Mouse (Mus musculus) c-Kit-positive CD71-positive TER-119-positive erythroid progenitor cells, embryonic 14.5 days (primary cell): ENCODE data around the gene Gm20388.
A peak's percentile ranks its signal among the peaks of the same experiment; 100 is the strongest.

Source experiments
- DNase-seq: peaks from one replicate; pipeline ENCODE4 v3.0.0-alpha.2; 2013; ENCODE audit warnings: low spot score

Gm20388 gene

DNA sequence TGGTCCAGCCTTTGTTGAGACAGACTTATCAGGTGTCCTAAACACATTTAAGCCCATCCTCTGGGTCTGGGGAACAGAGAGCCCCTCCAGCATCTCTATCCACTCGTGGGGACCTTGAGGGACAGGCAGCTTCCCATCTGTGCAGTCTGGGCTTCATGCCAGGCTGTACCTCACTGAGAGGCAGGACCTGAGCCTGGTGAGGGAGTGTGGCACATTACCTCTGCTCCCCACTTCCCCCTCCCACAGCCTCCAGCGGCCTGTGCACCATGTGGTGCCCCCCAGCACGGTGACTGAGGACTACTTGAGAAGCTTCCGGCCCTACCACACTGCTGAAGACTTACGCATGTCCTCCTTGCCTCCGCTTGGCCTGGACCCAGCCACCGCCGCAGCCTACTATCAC, 656.0 kb downstream of the Gm20388 start:
- DNase-seq: no peak

DNA sequence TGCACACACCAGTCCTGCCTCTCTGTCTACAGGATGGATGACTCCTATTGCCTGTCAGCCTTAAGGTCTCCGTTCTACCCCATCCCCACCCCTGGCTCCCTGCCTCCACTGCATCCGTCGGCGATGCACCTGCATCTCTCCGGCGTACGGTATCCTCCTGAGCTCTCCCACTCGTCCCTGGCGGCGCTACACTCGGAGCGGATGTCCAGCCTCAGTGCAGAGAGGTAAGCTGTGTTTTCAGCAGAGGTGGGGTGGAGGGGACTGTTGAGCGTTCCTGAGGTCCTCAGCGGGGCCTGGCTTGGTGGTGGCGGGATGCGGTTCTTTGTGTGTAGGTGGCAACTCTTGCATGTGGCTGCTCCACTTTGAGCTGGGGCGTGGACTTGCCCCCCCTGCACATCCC, 657.1 kb downstream of the Gm20388 start:
- DNase-seq: no peak

DNA sequence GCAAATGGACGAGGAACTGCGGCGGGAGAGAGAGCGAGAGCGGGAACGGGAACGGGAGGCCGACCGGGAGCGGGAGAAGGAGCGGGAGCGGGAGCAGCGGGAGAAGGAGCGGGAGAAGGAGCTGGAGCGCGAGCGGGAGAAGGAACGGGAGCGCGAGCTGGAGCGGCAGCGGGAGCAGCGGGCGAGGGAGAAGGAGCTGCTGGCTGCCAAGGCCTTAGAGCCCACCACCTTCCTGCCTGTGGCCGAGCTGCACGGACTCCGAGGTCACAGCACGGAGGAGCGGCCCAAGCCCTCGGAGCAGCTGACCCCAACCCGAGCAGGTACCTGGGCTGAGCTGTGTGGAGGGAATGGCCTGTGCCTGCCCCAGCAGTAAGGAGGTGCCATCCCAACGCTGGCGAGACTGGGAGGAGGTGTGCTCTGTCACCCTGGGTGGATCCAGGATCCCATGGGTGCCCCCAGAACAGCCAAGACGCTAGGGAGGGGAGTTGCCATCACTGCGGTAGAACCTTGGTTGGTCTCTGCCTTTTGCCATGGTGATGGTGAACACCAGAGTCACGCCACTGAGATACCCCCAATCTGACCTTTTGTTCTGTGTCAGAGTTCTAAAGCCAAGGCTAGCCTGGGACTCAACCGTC, 657.6 kb downstream of the Gm20388 start:
- no peak for DNase-seq

DNA sequence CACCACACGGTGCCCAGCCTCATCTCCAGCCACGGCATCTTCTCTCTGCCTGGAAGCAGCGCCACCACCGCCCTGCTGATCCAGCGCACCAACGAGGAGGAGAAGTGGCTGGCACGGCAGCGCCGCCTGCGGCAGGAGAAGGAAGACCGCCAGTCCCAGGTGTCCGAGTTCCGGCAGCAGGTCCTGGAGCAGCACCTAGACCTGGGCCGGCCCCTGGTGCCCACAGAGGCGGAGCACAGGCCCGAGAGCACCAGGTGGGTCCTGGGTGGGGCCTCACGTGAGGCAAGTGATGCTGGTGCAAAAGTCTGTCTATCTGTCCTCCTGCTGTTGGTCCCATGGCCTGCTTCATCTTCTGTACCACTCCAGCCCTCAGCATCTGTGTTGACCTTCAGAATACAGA, 658.5 kb downstream of the Gm20388 start:
- no peak for DNase-seq

DNA sequence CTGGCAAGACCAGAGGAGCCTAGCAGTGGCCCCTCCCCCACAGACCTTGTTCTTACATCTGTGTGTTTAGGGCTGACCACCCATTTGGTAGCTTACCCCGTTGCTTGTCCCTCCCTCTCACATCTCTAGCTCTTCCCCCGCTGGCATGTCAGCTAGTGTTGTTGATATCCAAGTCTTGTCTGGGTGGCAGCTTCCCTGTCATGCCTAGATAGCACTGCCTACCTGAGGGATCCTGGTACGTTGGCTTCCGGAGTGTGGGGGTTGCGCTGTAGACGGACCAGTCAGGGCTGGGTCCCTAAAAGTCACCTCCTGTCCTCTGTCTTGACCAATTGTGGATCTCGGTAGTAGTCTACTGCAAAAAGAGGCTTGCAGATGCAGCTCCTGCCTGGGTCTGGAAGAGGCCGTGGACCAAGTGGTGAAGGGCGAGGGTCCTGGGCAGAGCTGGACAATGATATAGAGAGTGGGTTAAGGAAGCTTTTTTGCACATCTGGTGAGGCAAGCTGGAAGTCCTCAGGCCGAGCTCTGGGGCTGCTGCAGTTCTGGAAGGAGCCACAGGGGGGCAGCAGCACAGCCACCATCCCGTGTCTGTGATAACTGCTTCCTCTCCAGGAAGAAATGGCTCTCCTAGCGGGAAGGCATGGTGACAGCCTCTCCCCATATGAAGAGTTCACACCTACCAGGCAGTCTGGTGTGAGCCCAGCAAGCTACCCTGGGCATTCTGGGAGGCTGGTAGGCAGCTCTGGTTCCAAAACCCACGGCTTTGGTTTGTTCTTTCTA, 659.5 kb downstream of the Gm20388 start:
- DNase-seq: peak; percentile 67

DNA sequence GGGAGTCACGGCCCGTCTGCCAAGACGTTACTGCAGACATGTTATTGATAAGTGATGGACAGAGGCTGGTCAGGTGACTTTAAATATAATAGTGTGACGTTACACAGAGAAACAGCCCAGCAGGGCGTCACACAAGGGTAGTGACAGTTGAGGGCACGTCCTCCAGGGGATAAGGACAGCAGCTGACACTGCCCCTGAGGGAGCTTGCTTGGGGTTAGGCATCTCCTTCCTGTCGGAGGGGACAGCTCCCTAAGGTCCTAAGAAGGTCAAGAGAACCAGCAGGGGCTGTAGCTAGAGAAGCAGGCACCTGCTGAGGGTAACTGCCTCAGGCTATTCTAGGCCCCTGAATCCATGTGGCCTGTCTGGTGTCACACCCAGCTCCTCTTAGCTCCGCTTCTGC, 660.9 kb downstream of the Gm20388 start:
- DNase-seq: no peak

DNA sequence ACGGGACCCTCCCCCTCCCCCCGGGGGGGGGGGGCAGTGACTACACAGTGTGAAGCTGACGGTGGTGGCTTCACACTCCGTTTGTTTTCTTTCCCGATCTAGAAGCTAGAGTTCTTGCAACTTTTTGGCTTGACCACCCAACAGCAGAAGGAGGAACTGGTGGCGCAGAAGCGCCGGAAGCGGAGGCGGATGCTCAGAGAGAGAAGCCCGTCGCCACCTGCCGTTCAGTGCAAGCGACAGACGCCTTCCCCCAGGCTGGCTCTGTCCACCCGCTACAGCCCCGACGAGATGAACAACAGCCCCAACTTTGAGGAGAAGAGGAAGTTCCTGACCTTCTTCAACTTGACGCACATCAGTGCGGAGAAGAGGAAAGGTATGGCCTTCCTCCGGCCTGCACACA, 661.9 kb downstream of the Gm20388 start:
- no peak for DNase-seq

DNA sequence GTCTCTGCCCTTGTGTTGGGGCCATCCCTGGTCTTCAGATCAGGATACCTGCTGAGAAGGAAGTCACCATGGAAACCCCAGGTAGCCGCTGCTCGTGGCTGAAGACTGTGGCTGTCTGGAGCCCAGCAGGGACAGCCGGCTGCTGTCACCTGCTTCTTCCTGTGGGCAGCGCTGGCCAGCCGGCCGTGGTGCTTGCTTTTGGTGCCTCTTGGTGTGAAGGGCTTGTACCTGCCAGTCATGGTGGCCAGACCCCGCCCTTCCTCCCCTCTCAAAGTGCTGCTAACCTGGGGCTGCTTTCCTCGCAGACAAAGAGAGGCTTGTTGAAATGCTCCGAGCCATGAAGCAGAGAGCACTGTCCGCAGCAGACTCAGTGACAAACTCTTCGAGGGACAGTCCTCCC, 663.2 kb downstream of the Gm20388 start:
- no peak for DNase-seq

DNA sequence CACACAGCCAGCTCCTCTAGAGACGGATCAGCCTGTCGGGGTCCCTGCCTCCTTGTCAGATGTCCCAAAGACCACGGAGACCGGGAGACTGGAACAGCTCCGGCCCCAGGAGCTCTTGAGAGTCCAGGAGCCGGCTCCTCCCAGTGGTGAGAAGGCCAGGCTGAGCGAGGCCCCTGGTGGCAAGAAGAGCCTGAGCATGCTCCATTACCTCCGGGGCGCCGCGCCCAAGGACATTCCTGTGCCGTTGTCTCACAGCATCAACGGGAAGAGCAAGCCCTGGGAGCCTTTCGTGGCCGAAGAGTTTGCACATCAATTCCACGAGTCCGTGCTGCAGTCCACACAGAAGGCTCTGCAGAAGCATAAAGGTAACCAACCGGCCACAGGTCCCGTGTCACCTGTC, 664.3 kb downstream of the Gm20388 start:
- DNase-seq: no peak

DNA sequence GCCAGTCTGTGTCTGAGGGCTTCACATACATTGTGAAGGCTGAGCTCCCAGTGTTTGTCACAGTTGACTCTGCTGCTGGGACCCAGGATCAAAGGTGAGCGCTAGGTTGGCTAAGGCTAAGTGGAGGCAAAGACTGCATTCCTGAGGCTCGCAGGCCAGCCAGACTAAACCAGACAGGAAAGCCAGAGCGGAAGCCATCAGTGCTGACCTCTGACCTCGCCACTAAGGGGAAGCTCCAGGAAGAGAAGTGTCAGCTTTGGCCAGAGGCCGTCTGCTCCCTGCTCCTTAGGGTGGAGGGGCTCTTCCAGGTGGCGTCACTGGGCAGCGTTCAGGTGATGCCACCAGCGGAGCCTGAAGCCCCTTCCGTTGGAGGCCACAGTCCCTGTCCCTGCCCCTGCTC, 665.2 kb downstream of the Gm20388 start:
- DNase-seq: no peak

DNA sequence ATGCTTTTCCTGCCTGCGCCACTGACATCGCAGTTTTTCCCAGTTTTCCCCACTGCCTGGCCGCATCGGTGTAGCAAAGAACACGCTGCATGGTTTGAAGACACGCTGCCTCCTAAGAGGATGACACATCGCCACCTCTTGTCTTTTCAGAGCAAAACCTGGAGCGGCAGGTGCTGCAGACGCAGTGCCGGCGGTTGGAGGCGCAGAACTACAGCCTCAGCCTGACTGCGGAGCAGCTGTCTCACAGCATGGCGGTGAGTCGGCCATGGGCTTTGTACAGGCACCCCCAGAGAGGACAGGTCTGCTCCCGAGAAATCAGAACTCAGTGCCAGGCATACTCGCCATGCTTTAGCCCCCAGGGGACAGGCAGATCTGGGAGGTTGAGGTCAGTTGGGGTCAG, 667.2 kb downstream of the Gm20388 start:
- no peak for DNase-seq

DNA sequence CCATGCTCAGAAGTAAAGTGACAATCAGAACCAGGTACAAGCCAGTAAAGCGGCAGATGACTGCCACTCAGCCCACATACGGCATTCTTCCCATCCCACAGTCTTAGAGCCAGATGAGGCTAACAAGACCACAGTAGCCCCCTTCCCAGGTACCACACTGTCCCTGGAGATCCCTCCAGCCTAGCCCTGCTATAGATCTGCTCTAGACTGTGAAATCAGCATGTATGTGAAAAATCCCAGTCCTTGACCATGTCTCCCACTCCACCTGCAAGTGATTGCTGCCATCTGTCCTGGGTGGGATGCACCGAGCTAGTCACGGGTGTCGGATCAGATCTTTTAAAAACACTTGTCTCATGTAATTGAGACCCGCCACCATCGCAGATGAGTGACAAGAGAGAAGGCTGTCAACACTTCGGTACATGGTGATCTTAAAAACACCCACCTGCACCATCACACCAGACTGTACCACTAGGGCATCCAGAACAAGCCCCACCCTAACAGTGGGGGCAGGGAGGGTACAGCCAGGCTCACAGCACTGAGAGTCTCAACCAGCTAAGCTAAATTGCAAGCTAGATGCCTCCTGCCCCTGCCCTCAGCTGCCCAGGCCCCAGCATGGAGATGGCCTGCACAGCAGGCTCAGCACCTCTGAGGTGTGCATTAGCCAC, 669.8 kb downstream of the Gm20388 start:
- no peak for DNase-seq

DNA sequence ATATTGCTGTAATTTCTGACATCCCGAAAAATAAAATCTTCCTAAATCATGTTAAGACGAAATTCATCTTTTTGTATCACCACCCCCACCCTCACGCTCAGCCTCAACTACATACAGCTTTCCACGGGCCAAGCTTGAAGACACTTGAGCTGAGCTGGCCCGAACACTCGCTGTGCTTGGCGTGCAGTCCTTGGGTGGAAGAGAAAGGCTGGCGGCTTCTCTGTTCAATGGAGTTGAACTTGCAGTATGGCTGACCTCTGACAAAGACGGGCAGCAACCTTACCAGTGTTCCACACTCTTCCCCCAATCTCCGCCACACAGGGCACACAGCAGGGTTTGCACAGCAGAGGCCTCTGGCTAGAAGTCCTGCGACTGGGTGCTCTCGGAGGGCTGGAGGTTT, 670.7 kb downstream of the Gm20388 start:
- DNase-seq: no peak

DNA sequence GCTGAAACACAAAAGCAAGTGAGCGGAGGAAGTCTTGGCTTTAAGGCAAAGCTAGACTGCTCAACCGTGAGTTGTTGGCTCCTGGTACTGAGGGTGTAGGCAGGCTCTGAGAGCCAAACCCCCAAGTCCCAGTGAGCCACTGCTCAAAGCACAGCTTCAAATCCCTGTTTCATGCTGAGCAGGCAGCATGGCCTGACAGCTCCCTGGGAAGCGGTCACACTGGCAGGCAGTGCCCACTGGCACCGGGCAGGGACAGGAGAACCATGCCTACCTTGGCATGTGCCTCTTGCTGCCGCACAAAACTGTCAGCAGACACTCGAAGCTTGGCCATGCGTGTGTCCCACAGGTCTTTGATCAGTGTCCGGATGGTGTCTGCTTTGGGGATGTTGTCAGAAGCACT, 671.2 kb downstream of the Gm20388 start:
- DNase-seq: no peak

DNA sequence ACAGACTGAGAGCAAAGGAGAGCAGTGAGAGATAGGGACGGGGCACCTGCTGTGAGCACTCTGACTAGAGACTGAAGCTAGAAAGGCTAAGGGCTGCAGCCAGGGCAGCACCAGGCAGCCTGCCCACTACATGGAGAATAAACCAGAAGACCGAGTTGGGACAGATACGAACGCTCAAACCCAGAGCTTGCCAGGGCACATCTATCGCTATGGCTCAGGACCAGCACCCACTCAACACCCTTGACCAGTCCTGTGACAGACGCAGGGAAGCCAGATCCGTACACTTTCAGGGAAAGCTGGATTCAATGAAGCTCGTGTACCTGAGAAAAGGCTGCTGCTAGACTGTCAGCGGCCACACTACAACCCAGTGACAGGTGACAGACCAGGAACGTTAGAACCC, 674.9 kb downstream of the Gm20388 start:
- no peak for DNase-seq

DNA sequence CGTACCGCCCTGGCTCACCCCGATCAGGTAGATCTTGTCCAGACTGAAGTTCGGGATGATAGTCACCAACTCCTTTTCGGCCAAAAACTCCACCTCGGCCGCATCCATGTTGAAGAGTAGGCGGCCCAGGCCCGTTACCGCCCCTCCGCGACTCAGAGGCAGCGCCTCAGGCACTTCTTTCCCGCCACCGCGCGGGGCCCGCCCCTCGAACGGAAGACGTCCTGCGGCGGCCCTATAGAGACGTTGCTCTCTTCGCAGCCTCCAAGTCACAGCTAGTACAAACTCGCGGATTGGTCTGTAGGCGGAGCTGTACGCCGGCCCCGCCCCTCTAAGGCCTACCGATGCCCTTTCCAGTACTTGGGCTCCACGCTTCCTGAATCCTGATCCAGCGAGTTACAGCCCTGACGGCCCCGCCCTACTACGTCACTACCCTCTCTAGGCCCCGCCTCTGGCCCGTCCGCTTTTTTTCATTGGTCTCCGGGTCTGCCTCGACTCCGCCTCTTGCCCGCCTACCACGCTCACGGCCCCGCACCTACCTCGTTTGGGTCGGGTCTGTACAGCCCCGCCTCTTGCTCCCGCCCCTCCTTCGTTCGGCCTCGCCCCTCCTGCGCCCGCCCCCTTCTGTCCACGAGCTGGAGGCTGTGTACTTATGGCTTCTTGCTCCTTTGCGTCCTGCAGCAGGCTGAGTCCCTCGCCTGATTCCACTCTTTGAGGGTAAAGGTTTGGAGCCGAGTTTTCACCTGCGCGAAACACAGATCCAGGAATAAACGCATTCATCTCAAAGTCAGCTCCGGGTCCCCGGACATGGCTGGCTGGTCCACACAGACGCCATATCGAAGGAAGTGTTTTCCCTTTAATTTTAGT, 678.5 kb downstream of the Gm20388 start, which contains the start of gene Gins2:
TSS of gene Gins2 (minus strand) at position 397 of the 864 bp plus-strand sequence.
- peak; percentile 100 for DNase-seq

DNA sequence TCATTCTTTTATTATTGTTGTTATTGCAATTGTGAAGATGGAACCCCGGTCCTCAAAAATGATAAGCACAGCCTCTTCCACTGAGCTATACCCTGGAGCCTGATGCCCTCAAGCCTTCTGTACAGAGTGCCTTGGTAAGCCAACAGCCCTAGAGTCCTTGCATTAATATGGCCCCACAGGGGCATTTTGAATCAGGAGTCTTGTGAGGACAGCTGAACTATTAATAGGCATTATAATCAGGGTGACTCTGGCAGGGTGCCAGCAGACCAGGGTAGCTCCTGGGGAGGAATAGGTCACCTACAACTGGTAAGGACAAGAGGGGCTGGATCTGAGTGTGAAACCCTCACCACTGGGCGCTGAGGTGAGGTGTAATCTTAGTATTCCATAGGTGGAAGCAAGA, 679.3 kb downstream of the Gm20388 start:
- DNase-seq: no peak

DNA sequence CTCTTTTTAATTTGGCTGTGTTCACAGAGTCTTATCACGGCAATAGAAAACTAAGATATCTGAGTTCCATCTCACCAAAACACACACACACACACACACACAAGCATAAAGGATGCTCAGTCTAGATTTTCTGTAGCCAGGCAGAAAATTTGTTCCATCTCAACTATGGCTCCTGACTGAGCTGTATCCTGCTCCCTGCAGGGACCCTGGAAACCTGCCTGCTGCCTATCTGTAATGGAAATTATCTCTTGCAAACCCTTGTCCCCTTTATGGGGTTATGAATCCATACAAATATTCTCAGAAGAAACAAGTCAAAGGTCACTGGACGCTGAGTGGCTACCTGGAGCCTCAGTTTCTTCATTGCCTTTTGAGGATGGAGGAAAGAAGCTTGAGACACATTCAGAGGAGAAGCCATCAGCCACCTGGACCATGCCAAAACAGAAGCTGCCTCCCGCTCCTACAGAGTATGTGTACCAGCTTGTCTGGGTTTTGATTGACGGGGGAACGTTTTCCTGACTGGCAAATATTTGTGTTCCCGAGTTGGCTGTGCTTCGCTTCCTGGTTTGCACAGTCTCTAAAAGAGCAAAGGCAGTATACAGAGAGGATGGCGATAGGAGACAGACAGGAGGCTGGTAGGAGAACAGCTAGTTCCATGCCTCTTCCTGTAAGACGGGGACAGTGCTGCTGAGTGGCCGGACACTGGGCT, 681.1 kb downstream of the Gm20388 start:
- no peak for DNase-seq

DNA sequence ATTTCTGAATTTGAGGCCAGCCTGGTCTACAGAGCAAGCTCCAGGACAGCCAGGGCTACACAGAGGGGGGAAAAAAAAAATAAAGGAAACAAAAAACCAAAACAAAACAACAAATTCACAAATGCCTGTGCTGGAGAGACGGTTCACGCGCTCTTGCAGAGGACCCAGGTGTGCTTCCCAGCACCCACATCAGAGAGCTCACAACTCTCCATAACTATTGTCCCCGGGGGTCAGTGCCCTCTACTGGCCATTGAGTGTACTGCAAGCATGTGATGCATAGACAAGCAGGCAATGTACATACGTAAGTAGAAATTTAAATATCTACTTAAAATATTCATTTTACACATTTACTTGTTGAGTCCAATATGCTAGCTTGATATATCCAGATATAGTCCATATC, 683.9 kb downstream of the Gm20388 start:
- no peak for DNase-seq

DNA sequence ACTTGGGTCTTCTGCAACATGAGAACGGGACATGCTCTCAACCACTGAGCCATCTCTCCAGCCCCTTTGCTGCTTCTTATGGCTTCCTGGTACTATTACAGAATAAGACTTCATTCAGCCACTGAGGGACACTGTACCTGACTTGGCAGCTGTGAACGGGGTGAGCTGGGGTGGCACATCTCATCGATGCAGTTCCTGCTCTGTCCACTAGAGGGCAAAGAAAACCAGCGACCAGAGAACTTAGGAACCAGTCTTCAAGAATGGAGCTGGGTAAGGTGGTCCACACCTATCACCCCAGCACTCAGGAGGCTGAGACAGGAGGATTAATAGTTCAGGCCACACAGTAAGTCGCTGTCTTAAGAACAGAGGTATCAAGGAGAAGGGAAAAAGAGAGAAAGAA, 685.3 kb downstream of the Gm20388 start:
- peak; percentile 69 for DNase-seq

DNA sequence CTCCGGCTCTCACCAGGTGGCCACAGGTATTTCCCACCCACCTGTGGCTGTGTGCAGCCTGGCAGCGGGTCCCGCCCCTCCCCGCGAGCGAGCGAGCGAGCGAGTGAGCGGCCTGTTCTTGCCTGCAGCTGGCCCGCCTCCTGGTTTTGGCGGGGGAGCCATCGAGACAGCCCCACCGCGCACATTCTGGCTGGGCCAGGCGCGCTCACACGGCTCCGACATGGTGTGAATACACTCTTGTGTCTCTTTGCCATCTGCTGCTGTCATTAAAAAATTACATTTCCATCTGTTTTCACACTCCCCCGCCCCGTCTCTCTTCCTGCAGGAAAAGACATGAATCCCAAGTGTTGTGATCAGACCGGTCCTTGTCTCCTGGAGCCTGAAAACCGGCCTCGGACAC, 687.9 kb downstream of the Gm20388 start:
- DNase-seq: no peak

DNA sequence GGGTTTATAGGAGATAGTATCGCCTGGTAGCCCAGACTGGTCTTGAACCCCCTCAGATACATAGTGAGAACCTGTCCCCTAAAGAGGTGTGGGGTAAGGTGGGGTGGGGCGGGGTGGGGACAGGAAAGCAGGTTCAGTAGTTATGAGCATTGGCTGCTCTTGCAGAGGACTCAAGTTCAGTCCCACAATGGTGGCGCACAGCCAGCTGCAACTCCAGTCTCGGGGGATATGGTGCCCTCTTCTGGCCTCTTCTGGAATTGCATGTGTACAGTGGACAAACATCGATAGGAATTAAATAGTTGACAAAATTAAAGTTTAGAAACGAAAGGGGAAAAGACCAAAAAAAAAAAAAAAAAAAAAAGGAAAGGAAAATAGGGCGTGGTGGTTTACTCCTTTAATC, 688.9 kb downstream of the Gm20388 start:
- peak; percentile 67 for DNase-seq
